Mouse (Mus musculus) megakaryocyte, embryonic 14.5 days (primary cell): ENCODE data around the gene Gdpd3.
A peak's percentile ranks its signal among the peaks of the same experiment; 100 is the strongest.

Experiments used
- FLI1 ChIP-seq: IDR thresholded peaks from 2 replicates; pipeline ENCODE4 v1.6.1; 2012; ENCODE audit warnings: low read length, inconsistent platforms, mixed read lengths
- GATA1 ChIP-seq: IDR thresholded peaks from 3 replicates; pipeline ENCODE4 v1.6.1; 2012; ENCODE audit warnings: mixed read lengths, low read length, inconsistent platforms, borderline replicate concordance

GRCm38 (mm10) chr7:126791851-126792720 lies 26.0 kb downstream of the Gdpd3 start, which contains the start of gene Ppp4c:
- TF ChIP-seq GATA1: no peak
- TF ChIP-seq FLI1: peak; percentile 99
